Mouse (Mus musculus): ENCODE measurements around the gene Ccn1.

DNA sequence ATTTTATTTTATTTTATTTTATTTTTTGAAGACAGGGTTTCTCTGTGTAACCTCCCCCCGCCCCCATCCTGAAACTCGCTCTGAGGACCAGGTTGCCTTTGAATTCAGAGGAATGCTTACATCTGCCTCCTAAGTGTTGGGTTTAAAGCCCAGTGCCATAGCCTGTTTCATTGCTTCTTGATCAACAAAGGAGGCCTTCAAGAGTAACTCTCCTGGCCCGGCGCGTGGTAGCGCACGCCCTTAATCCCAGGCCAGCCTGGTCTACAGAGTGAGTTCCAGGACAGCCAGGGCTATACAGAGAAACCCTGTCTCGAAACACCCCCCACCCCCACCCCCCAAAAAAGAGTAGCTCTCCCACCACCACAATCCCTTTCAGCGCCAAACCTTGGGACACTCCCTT is 4.2 kb upstream of the Ccn1 start:
- no peak for TF ChIP-seq POLR2A (IDR thresholded peaks at IDR 0.05; ENCODE audit: insufficient read depth, low read depth, low read length)
- no peak for TF ChIP-seq CTCF (IDR thresholded peaks at IDR 0.05; ENCODE audit: insufficient read depth, low read depth, low read length)
